Mouse (Mus musculus) left cerebral cortex, adult 18-20 months (tissue): ENCODE data around the gene Nmur1. TPM values are rescaled to one million over a fixed set of nuclear protein-coding genes. Genes with fewer than 3 reads are reported as not detected.

Experiments
- DNase-seq, 2 experiments: peaks; one replicate each; pipeline ENCODE4 v3.0.0; 2021 to 2022; ENCODE audit warnings: low spot score in 2 of 2, mixed read lengths in 1 of 2
- total RNA-seq, 2 experiments: library from RNA; stranded (reverse); gene quantifications; 2 replicates each; pipeline ENCODE4 v1.2.3; 2021

Nmur1 gene
- total RNA-seq, 2 experiments from 2014 or later: not detected

DNA sequence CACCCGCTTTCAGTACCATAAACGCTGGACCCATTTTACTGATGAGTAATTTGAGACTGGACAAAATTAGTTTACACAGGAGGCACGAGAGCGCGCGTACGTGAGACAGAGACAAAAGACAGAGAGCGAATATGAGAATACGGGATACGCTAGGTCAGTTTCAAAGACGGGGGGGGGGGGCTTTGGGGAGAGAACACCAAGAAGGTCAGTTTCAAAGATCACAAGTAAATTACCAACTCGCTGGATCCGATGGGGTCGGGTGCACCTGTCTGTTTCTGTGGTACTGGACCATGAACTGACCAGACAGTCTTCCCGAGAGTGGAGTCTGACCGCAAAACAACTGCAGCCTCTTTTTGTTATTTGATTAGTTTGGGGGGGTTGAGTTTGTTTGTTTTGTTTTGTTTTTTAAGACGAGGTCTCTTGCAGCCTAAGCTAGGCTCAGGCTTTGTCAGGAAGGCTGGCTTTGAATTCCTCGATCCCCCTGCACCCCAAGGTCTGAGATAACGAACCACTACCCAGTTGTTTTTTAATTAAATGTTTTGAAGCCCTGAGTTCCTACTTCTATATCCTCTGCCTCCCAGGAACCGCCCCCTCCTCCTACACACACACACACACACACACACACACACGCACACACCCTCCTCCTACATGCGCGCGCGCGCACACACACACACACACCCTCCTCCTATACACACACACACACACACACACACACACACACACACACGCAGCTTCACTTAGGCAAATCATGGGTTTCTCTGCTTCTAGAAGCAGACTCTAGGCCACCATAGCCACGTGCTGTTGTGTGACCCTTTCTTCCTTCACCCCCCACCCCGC lies 15.1 kb upstream of the Nmur1 start:
- DNase-seq: peak in 1 of 2 experiments; percentile 34

DNA sequence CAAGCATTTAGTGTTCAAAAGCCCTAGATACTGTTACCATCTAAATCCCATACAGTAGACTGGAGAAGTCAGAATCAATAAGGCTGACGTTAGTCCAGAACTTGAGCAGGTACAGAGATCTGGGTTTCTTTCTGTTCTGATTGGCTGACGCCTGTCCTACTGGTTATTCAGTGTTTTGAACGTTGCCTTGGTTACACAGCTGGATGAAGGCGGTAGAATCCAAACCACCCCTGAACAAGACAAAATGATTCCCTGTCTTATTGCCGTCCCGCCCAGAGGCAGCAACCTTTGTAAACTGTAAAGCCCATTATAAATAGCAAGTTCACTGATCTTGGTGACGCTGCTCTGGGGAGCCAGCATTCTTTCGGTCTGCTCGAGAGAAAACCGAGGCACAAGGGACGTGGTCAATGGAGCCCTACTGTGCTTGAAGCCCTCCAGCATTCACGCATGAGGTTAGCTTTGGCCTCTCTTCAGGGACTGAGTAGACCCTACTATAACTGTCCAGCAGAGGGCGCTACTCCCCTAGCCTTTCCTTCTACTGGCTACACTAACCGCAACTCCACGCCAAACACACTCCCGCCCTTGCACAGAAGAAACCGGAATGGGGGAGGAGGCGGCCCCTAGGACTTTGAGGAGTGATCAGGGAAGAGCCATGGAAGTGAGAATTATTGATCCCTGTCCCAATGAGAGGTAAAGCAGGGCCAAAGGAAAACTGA lies 14.3 kb upstream of the Nmur1 start:
- peak; percentile 94 to 98 for DNase-seq

DNA sequence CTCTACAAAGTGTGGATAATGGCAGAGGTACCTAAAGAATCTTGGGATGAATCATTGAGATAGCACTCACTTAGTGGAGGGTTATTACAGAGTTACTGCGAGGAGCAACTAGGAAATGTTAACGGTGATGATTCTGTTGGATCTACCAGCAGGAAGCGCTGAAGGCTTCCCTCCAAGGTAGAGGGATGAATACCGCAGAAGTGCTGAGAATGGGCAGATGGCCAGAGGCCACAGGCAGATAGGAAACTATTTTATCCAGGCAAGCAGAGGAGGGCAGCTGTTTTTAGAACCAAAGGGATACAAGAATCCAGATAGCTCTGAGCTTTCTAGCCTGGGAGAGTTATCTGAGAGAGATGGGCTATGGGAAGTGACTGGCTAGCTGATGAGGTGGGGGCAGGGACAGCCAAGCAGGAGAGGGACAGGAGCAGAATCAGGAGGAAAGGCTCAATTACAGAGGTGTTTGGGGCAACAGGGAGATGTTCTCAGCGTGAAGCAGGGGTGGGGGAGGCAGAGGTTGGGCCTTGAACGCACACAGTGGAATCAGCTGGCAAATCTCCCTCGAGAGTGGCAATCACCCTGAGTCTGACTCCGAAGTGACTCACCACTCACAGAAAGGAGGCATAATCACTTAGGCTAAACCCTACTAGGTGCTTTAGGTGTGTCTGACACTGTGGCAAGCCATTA lies 13.6 kb upstream of the Nmur1 start:
- DNase-seq: no peak

DNA sequence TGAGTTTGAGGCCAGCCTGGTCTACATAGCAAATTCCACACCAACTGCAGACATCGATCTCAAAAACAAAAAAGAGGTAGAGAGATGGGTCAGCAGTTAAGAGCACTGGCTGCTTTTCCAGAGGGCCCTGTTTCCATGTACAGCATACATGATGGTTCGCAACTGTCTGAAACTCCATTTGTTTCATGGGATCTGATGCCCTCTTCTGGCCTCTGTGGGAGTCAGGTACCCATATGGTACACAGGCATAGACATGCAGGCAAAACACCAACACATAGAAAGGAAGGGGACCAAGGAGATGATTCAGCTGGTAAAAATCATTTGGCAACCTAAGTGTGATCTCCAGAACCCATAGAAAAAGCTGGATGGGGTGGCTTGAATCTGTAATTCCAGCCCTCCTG lies 12.5 kb upstream of the Nmur1 start:
- no peak for DNase-seq

DNA sequence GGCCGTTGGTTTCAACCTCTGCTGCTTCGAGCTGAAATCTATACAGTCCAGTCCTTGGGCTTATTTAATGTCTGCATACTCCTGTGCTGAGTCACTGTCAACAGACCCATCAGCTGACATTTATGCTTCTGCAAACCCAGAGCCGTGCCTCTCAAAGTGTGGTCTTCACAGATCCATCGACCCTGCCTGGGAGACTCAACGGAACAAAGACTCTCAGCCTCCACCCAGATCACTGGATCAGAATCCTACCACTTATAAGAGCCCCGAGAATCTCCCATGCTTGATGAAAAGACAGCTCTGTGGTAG lies 11.9 kb upstream of the Nmur1 start:
- no peak for DNase-seq

DNA sequence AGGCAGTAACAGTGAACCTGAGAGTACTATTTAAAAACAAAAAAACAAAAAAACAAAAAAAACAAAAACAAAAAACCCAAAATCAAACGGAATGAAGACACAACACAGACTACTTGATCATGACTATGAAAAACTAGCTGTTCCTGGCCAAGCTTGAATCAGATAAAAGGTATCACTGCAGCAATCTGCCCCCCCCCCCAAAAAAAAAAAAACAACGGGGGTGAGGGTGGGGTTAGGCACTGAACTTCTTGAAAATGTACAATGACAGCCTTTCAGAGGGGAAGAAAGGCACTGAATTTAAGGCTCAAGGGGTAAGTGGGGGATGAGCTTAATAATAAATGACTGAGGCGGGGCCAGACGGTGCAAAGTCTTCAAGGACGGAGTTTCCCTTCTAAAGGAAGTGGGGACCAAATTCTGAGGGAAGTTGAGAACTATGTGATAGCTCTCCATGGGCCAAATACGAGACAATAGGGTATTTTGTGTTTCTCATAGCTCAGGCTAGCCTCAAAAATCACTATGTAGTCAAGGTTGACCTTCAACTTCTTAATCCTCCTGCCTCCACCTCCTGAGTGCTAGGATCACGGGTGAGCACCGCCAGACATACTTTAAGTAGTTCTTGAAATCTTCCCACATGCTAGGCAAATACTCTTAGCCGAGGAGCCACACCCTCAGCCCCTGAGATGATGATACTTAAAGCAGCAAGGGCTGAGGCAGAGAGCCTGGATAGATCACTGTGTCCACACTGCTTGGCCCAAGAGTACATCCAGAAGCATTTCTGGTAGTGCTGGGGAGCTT lies 11.4 kb upstream of the Nmur1 start:
- no peak for DNase-seq

DNA sequence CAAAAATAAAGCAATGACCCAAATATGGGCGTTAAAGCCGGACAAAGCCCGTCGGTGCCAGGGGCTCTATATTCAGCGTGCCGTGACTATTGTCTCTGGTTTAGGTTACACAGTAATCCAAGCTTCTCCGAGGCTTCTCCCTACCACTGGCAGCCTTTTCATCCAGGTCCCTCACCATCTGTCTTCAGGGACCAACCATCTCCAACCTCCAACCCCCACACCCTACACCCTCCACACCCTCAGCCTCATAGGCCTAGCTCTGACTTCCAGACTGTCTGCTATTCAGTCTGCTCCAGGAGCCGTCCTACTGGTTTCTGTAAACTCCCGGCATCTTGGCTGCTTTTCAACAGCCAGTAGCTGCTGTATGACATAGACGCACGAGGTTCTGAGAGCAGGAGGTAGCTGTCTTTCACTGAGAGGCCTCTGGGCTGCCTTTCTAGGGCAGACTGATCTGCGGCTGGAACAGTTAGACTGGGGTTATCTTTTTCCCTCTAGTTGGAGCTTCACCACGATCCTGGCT lies 9.3 kb upstream of the Nmur1 start:
- peak; percentile 55 to 71 for DNase-seq

DNA sequence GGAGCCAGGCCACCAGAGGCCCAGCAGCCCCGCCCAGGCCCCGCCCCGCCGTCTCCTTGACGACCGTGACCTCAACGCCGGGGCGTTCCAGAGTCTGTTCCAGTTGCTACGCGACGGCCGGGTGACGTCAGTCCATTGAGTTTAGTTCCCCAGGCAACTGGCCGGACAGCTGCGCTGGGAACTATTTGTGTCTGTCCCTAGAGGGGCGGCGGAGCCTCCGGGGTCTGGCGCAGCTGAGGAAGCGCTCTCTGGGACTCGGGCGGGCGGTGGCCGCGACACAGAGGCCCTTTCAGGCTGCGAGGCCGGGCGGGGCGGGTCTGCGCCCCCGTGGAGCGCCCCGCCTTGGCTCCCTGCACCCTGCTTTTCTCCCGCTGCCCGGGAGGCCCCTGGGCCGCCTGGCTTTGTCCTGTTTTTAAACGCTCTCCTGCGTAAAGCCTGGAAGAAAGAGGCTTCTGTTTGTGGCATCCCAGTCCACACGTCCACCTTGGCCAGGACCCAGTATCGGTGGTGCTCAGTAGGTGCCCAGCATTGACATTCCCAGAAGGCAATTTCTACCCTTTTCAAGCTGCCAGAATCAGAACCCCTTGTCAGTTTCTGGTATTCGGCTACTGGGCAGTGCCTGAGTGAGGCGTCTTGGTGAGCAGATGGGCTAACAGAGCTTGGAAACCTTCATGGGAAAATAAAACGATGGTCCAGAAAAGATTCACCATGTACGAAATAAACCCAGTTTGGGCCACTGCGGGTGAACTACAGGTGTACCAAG lies 8.6 kb upstream of the Nmur1 start:
- DNase-seq: peak; percentile 99

DNA sequence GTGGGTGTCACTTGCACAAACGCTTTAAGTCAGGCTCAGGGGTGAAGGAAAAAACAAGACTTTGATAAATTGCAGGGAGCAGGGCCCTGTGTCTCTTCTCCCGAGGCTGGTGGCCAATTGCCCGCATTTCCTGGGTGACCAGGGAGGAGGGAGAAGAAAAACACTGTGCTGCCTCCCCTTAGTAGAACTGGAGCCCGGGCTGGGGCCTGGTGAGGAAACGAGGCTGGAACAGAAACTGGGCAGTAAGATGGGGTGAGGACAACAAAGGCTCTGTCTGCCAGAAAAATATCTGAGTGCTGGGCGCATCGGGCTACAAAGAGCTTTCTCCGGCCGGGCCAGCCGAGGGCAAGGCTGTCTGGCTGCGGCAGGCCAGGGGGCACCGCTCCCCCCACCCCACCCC lies 8.0 kb upstream of the Nmur1 start:
- peak; percentile 50 to 68 for DNase-seq

DNA sequence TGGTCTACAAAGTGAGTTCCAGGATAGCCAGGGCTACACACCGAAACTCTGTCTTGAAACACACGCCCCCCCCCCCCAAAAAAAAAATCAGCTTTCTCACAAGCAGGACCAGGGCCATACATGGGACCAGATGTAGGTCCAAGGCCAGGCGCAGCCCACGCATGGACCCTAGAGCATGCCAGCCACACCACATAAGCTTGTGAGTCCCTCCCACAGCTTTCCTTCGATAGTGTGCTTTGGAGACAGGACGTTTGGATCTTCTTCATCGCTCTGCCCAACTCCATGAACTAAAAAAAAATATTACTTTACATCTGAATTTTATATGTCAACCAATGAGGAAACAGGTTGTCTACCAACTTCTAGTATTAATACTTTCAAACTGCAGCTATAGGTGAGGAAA lies 7.3 kb upstream of the Nmur1 start:
- DNase-seq: no peak

DNA sequence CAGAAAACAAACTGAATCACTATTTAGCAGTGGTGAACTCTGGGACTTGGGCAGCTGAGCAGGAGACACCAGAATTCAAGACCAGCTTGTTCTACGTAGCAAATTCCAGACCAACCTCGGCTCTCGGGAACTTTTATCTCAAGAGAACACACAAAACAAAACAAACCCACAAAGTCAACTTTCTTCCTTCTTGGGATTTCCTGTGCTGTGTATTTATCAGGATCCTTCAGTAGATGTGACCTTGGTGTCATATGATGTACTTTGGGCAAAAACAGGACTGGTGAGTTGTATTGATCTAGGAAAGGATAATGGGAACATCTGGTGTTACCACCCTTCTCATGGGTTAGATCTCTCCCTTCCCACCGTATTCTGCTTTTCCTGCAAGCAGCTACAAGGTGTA lies 6.8 kb upstream of the Nmur1 start:
- no peak for DNase-seq

DNA sequence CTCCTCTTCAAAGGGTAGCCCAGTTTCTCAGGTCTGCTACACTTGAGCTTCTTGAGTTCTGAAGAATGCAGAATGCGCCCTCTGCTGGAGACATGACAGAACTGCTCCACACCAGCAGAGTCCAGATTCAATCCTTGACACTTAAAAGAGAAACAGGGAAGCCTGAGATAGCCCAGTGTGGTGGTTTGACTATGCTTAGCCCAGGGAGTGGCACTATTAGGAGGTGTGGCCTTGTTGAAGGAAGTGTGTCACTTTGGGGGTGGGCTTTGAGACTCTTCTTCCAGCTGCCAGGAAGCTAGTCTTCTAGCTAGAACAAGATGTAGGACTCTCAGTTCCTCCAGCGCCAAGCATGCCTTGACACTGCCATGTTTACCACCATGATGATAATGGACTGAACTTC lies 4.0 kb upstream of the Nmur1 start:
- peak; percentile 80 to 82 for DNase-seq

DNA sequence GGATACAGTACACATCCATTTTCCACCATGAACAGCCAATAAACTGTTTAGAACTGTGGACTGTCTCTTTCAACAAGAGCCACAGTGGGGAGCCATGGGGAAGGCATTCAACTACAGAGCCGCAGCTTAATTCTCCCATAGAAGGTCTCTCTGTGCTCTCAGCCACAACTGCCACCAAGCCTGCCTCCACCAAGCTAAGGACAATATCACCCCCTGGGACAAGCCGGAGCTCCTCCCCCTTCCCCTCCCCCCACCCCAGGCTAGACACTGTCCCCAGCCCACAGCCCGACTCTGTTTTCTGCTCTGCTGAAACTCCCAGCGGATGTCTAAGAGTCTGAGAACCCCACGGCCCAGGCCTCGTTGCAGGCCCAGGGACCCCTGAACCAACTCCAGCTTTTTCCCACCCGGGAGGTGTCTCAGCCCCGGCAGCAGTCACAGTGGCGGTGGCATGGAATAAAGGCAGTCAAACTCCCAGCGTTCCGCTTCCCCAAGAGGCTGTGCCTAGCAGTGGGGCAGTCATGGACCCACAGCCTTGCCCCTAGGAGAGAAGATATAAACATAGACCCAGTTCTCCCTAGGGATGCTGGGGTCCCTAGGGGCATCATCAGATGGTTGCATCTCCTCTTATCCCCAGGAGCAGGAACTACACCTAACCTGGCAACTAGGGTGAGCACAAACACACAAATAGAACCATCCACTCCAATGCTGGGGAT lies 1.0 kb downstream of the Nmur1 start:
- no peak for DNase-seq

DNA sequence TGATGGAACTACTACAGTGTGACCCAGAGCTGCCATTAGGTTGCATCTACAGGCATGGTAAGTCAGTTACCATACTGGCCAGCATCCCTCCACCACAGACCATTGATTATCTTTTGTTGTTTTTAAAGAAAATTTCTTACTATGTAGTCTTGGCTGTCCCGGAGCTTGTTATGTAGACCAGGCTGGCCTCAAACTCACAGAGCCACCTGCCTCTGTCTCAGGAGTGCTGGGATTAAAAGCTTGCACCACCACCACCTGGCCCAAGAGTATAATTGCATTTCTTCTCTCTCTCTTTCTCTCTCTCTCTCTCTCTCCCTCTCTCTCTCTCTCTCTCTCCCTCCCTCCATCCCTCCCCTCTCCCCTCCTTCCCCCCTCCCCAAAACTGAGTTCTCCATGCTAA lies 1.7 kb downstream of the Nmur1 start:
- no peak for DNase-seq

DNA sequence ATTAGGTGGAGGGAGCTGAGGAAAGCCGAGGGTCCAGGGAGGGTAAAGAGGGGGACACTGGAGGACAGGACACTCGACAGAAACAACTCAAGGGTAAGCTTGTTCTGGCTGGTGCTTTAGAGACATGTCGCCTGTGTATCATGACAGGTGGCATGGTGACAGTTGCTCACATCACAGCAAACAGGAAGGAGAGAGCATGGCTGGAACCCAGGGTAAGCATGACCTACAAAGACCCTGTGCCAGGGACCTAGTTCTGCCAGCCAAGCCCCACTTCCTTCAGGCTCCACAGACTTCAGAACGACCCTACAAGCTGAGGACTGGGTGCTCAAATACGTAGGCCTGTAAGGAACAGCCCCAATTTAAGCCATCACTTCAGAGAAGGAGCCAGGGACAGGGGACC lies 2.1 kb downstream of the Nmur1 start:
- no peak for DNase-seq

DNA sequence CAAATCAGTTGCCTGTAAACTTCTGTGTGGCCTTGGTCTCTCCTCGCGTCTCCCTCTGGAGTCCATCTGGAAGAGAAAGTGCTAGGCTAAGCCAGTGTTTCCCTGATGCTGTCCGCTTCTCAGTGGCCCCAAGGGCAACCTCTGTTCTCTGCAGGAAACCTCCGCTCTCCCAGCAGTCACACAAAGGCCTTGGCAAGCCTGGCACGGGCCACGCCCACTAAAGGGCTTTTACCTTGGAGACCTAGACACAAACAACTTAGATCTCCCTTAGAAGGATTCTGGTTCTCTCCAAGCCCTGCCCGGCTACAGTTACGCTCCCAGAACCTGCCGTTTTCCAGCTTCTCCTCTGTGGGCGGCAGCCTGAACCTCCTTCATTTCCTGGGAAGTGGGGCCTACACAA lies 5.0 kb downstream of the Nmur1 start:
- no peak for DNase-seq

DNA sequence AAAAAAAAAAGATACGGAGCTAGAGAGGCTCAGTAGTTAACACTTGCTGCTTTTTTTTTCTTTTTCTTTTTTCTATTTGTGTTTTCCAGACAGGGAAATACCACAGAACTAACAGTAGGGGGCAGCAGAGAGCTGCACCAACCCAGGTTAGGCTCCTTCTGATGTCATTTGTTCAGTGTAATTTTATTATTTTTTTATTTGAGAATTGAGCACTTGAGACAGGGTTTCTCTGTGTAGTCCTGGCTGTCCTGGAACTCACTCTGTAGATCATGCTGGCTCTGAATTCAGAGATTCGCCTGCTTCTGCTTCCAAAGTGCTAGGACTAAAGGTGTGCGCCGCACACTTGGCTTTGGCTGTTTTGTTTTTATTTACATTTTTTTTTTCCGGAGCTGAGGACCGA lies 9.7 kb downstream of the Nmur1 start:
- no peak for DNase-seq

DNA sequence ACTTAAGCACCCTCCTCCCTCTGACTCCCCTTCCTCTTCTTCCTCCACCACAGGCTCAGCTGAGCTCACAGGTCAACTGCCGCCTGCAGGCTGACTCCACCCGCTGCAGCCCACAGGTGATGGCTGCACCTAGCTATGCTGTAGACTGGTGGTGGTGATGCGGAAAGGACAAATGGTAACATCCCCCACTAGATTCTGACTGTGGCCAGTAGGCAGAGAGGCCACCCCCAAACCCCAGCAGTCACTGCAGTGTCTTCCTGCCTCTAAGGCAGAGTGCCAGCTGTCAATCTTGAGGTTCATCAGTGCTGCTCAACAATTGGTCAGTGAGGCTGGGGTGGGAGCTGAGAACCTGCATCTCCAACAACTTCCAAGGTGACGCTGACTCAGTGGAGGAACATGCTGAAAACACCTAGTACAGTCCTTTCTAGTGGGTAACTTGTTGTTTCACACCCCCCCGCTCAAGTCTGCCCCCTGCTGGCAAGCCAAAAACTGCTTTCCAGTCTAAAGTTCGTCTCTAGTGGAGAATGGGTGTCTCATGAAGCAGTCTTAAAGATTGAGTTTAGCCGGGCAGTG lies 10.3 kb downstream of the Nmur1 start:
- DNase-seq: no peak

DNA sequence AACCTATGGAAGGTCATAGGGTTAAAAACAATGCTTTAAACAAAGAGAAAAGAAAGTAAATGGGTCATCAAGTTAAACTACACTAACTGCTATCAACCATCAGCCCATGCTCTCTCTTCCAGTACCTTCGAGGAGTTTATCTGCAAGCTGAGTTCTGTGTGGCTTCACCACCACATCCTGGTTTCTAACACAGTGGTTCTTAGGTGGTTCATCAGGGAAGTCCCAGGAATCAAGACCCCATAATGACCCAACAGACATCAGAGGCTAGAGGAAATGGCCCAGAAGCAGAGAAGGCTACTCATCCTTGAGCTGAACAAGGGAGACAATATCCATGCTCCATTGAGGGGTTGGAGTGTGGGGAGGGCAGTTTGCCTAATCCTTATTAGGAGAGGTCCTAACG lies 10.9 kb downstream of the Nmur1 start:
- DNase-seq: no peak

DNA sequence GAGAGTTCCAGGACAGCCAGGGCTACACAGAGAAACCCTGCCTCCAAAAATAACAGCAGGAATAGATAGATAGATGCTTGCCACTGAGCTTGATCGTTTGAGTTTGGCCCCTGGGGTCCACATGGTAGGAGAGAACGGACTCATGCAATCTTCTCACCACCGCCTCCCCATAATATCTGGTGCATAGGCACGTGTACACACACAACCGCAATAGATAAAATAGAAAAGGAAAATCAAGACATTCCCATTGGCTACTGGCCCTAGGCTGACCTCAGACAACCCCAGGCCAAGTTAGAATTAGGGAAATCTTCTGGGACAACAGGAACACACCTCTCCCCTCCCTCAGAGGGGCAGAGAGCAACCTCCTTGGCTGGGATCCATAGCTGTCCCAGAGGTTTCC lies 11.3 kb downstream of the Nmur1 start:
- DNase-seq: no peak
